Mouse (Mus musculus): Measurements from ENCODE around the gene Snx14.

DNA sequence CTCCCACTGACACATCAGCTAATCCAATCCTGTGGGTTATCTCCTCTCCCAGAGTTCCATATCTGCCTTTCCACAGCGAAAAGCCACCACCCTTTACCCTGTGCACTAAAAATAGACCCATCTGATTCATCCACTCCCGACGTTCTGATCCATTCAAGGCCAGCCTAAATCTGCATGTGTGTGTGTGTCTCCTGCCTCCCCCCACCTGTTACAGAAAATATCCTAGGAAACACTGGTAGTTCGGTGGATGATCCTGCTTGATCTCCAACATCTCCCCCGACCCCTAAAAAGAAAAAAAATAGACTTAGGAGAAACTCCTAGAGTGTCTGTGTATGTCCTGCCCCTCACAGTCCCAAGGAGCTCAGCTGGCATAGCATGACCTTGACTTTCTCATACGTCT, 45.8 kb upstream of the Snx14 start:
- TF ChIP-seq CTCF (IDR thresholded peaks at IDR 0.05; ENCODE audit: control insufficient read depth, insufficient read depth, insufficient replicate concordance, low read depth, low read length) (no peak), POLR2A (IDR thresholded peaks at IDR 0.05; ENCODE audit: control insufficient read depth, low read depth, low read length) (no peak)

All from testis, adult 2 months (tissue).